Mouse (Mus musculus): ENCODE results near the gene Glis2. TPM values are rescaled to one million over a fixed set of nuclear protein-coding genes. Genes with fewer than 3 reads are reported as not detected.

The Glis2 gene
- polyA plus RNA-seq, 1 experiment = 3.7 TPM

DNA sequence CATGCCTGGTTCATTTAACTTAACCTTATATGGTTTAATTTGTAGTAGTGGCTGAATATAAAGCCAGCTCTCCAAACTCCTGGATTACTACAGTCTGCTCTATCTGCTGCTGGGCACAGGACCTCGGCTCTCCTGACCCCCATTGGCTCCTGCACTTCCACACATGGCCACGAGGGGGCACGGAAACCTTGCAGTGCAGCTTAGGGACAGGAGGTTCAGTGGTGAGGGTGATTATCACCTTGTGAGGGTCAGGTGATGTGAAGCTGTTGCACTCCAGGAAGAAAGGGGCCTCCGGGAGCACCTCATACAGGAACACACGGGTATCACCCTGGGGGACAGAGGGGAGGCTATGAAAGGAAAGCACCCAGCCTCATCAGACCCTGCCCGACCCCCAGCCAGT, 35.4 kb downstream of the Glis2 start:
- no peak overlapping the region for H3K4me3 ChIP-seq (ENCODE audit: control insufficient read depth, low read depth, low read length)
- no peak overlapping the region for H3K27ac ChIP-seq (ENCODE audit: control insufficient read depth, insufficient read depth, low read depth, low read length)
- H3K36me3 ChIP-seq (ENCODE audit: control insufficient read depth, insufficient read depth, low read length) = no peaks in the 10 kb centered on the region; the same call in 1 of the 2 replicates
- TF ChIP-seq CTCF (IDR thresholded peaks at IDR 0.05; ENCODE audit: control insufficient read depth, insufficient read depth, insufficient replicate concordance, low read depth, low read length) (peak; percentile 87; the same call in 1 of the 2 replicates), POLR2A (IDR thresholded peaks at IDR 0.05; ENCODE audit: control insufficient read depth, low read depth, low read length) (no peak)
- H3K27me3 ChIP-seq (ENCODE audit: control insufficient read depth, insufficient read depth, low read length) = no peaks in the 10 kb centered on the region
- H3K4me1 ChIP-seq (ENCODE audit: control insufficient read depth, insufficient read depth, low read length) = peaks cover 6% of the 10 kb centered on the region

DNA sequence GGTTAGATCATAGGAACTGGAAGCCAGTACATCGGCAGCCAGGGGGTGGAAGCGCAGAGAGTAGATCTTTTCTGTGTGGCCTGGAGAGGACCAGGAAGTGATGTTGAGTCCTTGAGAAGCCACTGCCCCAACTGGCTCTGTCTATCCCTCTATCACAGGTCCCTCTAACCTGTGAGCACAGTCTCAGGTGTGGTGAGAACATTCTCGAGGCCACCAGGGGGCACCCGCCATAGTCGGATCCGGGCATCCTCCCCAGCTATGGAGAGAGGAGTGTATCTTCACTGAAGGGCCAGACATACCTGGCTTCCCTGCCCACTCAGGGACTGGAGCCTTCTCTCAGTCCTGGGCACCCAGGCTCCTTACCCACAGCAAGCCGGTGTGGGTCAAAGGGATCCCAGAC, 37.5 kb downstream of the Glis2 start:
- H3K4me3 ChIP-seq (ENCODE audit: control insufficient read depth, low read depth, low read length) = no peak overlapping the region
- no peaks in the 10 kb centered on the region for H3K4me1 ChIP-seq (ENCODE audit: control insufficient read depth, insufficient read depth, low read length)
- no peaks in the 10 kb centered on the region; the same call in 1 of the 2 replicates for H3K36me3 ChIP-seq (ENCODE audit: control insufficient read depth, insufficient read depth, low read length)
- no peak for TF ChIP-seq POLR2A (IDR thresholded peaks at IDR 0.05; ENCODE audit: control insufficient read depth, low read depth, low read length)
- peak; percentile 2; the same call in 1 of the 2 replicates for TF ChIP-seq CTCF (IDR thresholded peaks at IDR 0.05; ENCODE audit: control insufficient read depth, insufficient read depth, insufficient replicate concordance, low read depth, low read length)
- no peak overlapping the region for H3K27ac ChIP-seq (ENCODE audit: control insufficient read depth, insufficient read depth, low read depth, low read length)
- H3K27me3 ChIP-seq (ENCODE audit: control insufficient read depth, insufficient read depth, low read length) = no peaks in the 10 kb centered on the region

DNA sequence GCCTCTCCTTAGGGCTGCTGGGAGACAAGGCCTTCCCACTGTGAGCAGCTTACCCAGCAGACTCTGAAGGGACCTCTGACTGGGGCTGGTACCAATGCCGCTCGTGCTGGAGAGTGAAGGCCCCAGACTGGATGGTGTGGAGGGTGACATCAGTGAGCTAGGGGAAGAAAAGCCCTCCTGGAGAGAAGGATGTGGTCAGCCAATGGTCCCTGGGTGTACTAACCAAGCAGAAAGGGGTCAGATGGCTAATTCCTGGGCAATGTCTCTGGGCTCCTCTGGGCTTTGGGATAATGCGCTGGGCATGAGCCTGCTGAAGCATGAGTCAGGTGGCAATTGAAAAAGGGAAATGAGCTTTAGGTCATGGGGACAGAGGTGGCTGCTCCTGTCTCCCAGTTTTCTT, 39.1 kb downstream of the Glis2 start:
- H3K27me3 ChIP-seq (ENCODE audit: control insufficient read depth, insufficient read depth, low read length) = no peaks in the 10 kb centered on the region
- no peak for TF ChIP-seq POLR2A (IDR thresholded peaks at IDR 0.05; ENCODE audit: control insufficient read depth, low read depth, low read length)
- no peak for TF ChIP-seq CTCF (IDR thresholded peaks at IDR 0.05; ENCODE audit: control insufficient read depth, insufficient read depth, insufficient replicate concordance, low read depth, low read length)

GRCm38 (mm10) chr16:4634681-4635080, 40.2 kb downstream of the Glis2 start:
- TF ChIP-seq POLR2A (IDR thresholded peaks at IDR 0.05; ENCODE audit: control insufficient read depth, low read depth, low read length) (no peak), CTCF (IDR thresholded peaks at IDR 0.05; ENCODE audit: control insufficient read depth, insufficient read depth, insufficient replicate concordance, low read depth, low read length) (no peak)

More for the DNA sequence above, 39.1 kb downstream of the Glis2 start:
- H3K4me1 ChIP-seq (ENCODE audit: control insufficient read depth, insufficient read depth, low read length) = no peaks in the 10 kb centered on the region
- no peak overlapping the region for H3K27ac ChIP-seq (ENCODE audit: control insufficient read depth, insufficient read depth, low read depth, low read length)
- H3K4me3 ChIP-seq (ENCODE audit: control insufficient read depth, low read depth, low read length) = no peak overlapping the region
- no peaks in the 10 kb centered on the region; the same call in 1 of the 2 replicates for H3K36me3 ChIP-seq (ENCODE audit: control insufficient read depth, insufficient read depth, low read length)

GRCm38 (mm10) chr16:4635760-4636159, 41.2 kb downstream of the Glis2 start:
- Histone ChIP-seq H3K4me1 (ENCODE audit: control insufficient read depth, insufficient read depth, low read length) (peaks cover 8% of the 10 kb centered on the region), H3K27ac (ENCODE audit: control insufficient read depth, insufficient read depth, low read depth, low read length) (no peak overlapping the region), H3K36me3 (ENCODE audit: control insufficient read depth, insufficient read depth, low read length) (no peaks in the 10 kb centered on the region; the same call in 1 of the 2 replicates), H3K4me3 (ENCODE audit: control insufficient read depth, low read depth, low read length) (peak overlapping the region; percentile 12), H3K27me3 (ENCODE audit: control insufficient read depth, insufficient read depth, low read length) (no peaks in the 10 kb centered on the region)
- TF ChIP-seq POLR2A (IDR thresholded peaks at IDR 0.05; ENCODE audit: control insufficient read depth, low read depth, low read length) (no peak), CTCF (IDR thresholded peaks at IDR 0.05; ENCODE audit: control insufficient read depth, insufficient read depth, insufficient replicate concordance, low read depth, low read length) (no peak)

More at GRCm38 (mm10) chr16:4634681-4635080, 40.2 kb downstream of the Glis2 start:
- Histone ChIP-seq H3K4me3 (ENCODE audit: control insufficient read depth, low read depth, low read length) (no peak overlapping the region), H3K4me1 (ENCODE audit: control insufficient read depth, insufficient read depth, low read length) (no peaks in the 10 kb centered on the region; the same call in 1 of the 2 replicates), H3K27ac (ENCODE audit: control insufficient read depth, insufficient read depth, low read depth, low read length) (no peak overlapping the region), H3K36me3 (ENCODE audit: control insufficient read depth, insufficient read depth, low read length) (no peaks in the 10 kb centered on the region; the same call in 1 of the 2 replicates), H3K27me3 (ENCODE audit: control insufficient read depth, insufficient read depth, low read length) (no peaks in the 10 kb centered on the region)

DNA sequence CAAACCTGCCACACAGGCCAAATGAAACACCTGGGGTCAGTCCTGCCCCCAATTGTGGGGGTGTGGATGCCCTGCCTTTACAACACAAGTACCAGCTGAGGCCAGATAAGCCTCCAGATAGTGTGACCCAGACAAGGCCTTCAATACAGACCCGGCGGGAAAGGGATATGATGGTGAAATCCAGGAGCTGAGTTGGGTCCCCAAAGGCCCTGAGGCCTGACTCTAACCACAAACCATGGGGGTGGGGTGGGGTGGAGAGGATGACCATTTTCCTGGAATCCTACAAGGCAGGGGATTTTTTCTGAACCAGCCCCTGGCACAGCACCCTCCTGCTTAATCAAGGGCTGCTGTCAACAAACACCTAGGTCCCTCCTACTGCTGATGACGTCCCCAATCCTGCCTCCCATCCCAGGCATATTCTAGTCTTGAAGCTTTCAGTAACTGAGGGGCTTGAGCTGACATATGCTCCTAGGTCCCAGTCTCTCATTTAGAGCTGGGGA, 44.4 kb downstream of the Glis2 start:
- H3K27me3 ChIP-seq (ENCODE audit: control insufficient read depth, insufficient read depth, low read length) = no peaks in the 10 kb centered on the region
- peaks cover 20% of the 10 kb centered on the region for H3K4me1 ChIP-seq (ENCODE audit: control insufficient read depth, insufficient read depth, low read length)
- H3K36me3 ChIP-seq (ENCODE audit: control insufficient read depth, insufficient read depth, low read length) = no peaks in the 10 kb centered on the region
- H3K4me3 ChIP-seq (ENCODE audit: control insufficient read depth, low read depth, low read length) = no peak overlapping the region
- no peak overlapping the region for H3K27ac ChIP-seq (ENCODE audit: control insufficient read depth, insufficient read depth, low read depth, low read length)
- no peak for TF ChIP-seq POLR2A (IDR thresholded peaks at IDR 0.05; ENCODE audit: control insufficient read depth, low read depth, low read length)
- TF ChIP-seq CTCF (IDR thresholded peaks at IDR 0.05; ENCODE audit: control insufficient read depth, insufficient read depth, insufficient replicate concordance, low read depth, low read length) = no peak

- peak within 1 kb of the TSS; percentile 85 for H3K4me3 ChIP-seq (ENCODE audit: control insufficient read depth, low read depth, low read length)
- H3K27ac ChIP-seq (ENCODE audit: control insufficient read depth, insufficient read depth, low read depth, low read length) = peak within 1 kb of the TSS; percentile 51
- H3K4me1 ChIP-seq (ENCODE audit: control insufficient read depth, insufficient read depth, low read length) = peaks cover 20% of the 10 kb centered on the region
- no peak for TF ChIP-seq CTCF (IDR thresholded peaks at IDR 0.05; ENCODE audit: control insufficient read depth, insufficient read depth, insufficient replicate concordance, low read depth, low read length)
- peak; percentile 77 for TF ChIP-seq POLR2A (IDR thresholded peaks at IDR 0.05; ENCODE audit: control insufficient read depth, low read depth, low read length)
- H3K36me3 ChIP-seq (ENCODE audit: control insufficient read depth, insufficient read depth, low read length) = no peaks in the 10 kb centered on the region
- no peaks in the 10 kb centered on the region for H3K27me3 ChIP-seq (ENCODE audit: control insufficient read depth, insufficient read depth, low read length)
Measured at GRCm38 (mm10) chr16:4639831-4640237, 45.3 kb downstream of the Glis2 start, which contains the start of the genes Vasn and Dnaja3. Vasn (plus strand) TSS chr16:4639941. Dnaja3 (plus strand) TSS chr16:4639989.

Measured in testis, adult 2 months (tissue).